Mouse (Mus musculus) heart, embryonic 14.5 days (tissue): ENCODE measurements around the gene Mon1b. TPM values are rescaled to one million over a fixed set of nuclear protein-coding genes. Genes with fewer than 3 reads are reported as not detected.

ENCODE experiments used
- ATAC-seq: fragments of 200-750 bp; cut with Nextera tagmentation; 2 replicates; pipeline ENCODE4 v1.8.0; 2017; ENCODE audit warnings: low read depth, moderate TSS enrichment; ENCODE audit not compliant: insufficient number of reproducible peaks, insufficient read depth, low FRiP score
- H3K27ac ChIP-seq, 2 experiments: fragments of 200-500 bp in 1 of 2; fragments of 300-500 bp in 1 of 2; sonication (generic) in 1 of 2; replicated peaks in 1 of 2; 2 replicates each; pipeline ENCODE4 v1.5.1; 2012 to 2014; ENCODE audit warnings: low read depth in 2 of 2, low read length in 2 of 2, control low read depth in 1 of 2, mild to moderate bottlenecking in 1 of 2, mixed read lengths in 1 of 2; ENCODE audit not compliant: control insufficient read depth in 1 of 2, insufficient read depth in 1 of 2
- H3K27me3 ChIP-seq: fragments of 300-500 bp; sonication (generic); 2 replicates; pipeline ENCODE4 v1.6.1; 2014; ENCODE audit warnings: mild to moderate bottlenecking, low read length, control low read depth; ENCODE audit not compliant: control insufficient read depth, insufficient read depth
- H3K36me3 ChIP-seq: fragments of 300-500 bp; sonication (generic); 2 replicates; pipeline ENCODE4 v1.6.1; 2014; ENCODE audit warnings: mild to moderate bottlenecking, control low read depth, low read length, mixed read lengths; ENCODE audit not compliant: control insufficient read depth, insufficient read depth
- H3K4me1 ChIP-seq, 2 experiments: fragments of 200-500 bp in 1 of 2; fragments of 300-500 bp in 1 of 2; sonication (generic) in 1 of 2; 2 replicates each; pipeline ENCODE4 v1.6.1; 2012 to 2014; ENCODE audit warnings: low read length in 2 of 2, control low read depth in 1 of 2, mixed read lengths in 1 of 2; ENCODE audit not compliant: control insufficient read depth in 2 of 2, insufficient read depth in 2 of 2
- H3K4me2 ChIP-seq: fragments of 300-500 bp; sonication (generic); 2 replicates; pipeline ENCODE4 v1.6.1; 2014; ENCODE audit warnings: mild to moderate bottlenecking, low read length
- H3K4me3 ChIP-seq, 2 experiments: fragments of 200-500 bp in 1 of 2; fragments of 300-500 bp in 1 of 2; sonication (generic) in 1 of 2; 2 replicates each; pipeline ENCODE4 v1.5.1; 2012 to 2014; ENCODE audit warnings: low read length in 2 of 2, mild to moderate bottlenecking in 2 of 2, control low read depth in 1 of 2, low read depth in 1 of 2, moderate library complexity in 1 of 2; ENCODE audit not compliant: control insufficient read depth in 1 of 2, insufficient read depth in 1 of 2
- H3K9ac ChIP-seq: fragments of 300-500 bp; sonication (generic); 2 replicates; pipeline ENCODE4 v1.6.1; 2014; ENCODE audit warnings: mild to moderate bottlenecking, low read length
- H3K9me3 ChIP-seq: fragments of 300-500 bp; sonication (generic); 2 replicates; pipeline ENCODE4 v1.6.1; 2016; ENCODE audit warnings: low read length, control low read depth; ENCODE audit not compliant: control insufficient read depth
- WGBS: fragments of 180-500 bp; shearing (Covaris S2); extraction: QIAGEN DNeasy Blood & Tissue Kit; methylation state at CpG from one replicate; pipeline ENCODE4 v1.1.7; 2014; 5-methylcytosine and 5-hydroxymethylcytosine counted together
- polyA plus RNA-seq: library from polyadenylated mRNA; unstranded; fragments of >200 nt; fragmentation: Nextera tagmentation; extraction: Ambion mirVana; gene quantifications from 2 replicates; pipeline ENCODE4 v1.2.1, GENCODE M21; 2014

The Mon1b gene
- polyA plus RNA-seq, 1 experiment from 2014 or later: 4.5 TPM

- Histone ChIP-seq H3K27me3 (no peaks in the 10 kb centered on the region), H3K27ac (no peak overlapping the region), H3K4me1 (no peaks in the 10 kb centered on the region), H3K9ac (no peak overlapping the region), H3K4me3 (no peak overlapping the region), H3K9me3 (no peaks in the 10 kb centered on the region), H3K4me2 (no peak overlapping the region), H3K36me3 (no peaks in the 10 kb centered on the region)
- WGBS: 73% methylated on average over 3 of the region's 3 CpGs
- no peak for ATAC-seq
Measured at GRCm38 (mm10) chr8:113673300-113673699, 37.9 kb downstream of the Mon1b start.

GRCm38 (mm10) chr8:113674611-113675010 is 39.2 kb downstream of the Mon1b start:
- 60% methylated on average over 3 of the region's 3 CpGs for WGBS
- Histone ChIP-seq H3K4me3 (no peak overlapping the region), H3K4me1 (no peaks in the 10 kb centered on the region), H3K36me3 (no peaks in the 10 kb centered on the region), H3K27ac (no peak overlapping the region), H3K9me3 (no peaks in the 10 kb centered on the region), H3K9ac (no peak overlapping the region), H3K27me3 (no peaks in the 10 kb centered on the region), H3K4me2 (no peak overlapping the region)
- no peak for ATAC-seq

- H3K9ac ChIP-seq: no peak overlapping the region
- no peaks in the 10 kb centered on the region for H3K4me1 ChIP-seq
- H3K4me2 ChIP-seq: no peak overlapping the region
- no peaks in the 10 kb centered on the region for H3K9me3 ChIP-seq
- 64% methylated on average over 2 of the region's 2 CpGs for WGBS
- no peak overlapping the region for H3K4me3 ChIP-seq
- no peak for ATAC-seq
- H3K36me3 ChIP-seq: no peaks in the 10 kb centered on the region
- H3K27ac ChIP-seq: no peak overlapping the region
- no peaks in the 10 kb centered on the region for H3K27me3 ChIP-seq
Measured at GRCm38 (mm10) chr8:113675281-113675680, 39.9 kb downstream of the Mon1b start.

- 74% methylated on average over 1 of the region's 1 CpGs for WGBS
- no peak overlapping the region for H3K4me3 ChIP-seq
- H3K27me3 ChIP-seq: no peaks in the 10 kb centered on the region
- no peak overlapping the region for H3K9ac ChIP-seq
- H3K4me2 ChIP-seq: no peak overlapping the region
- H3K9me3 ChIP-seq: no peaks in the 10 kb centered on the region
- H3K27ac ChIP-seq: no peak overlapping the region
- no peak for ATAC-seq
- no peaks in the 10 kb centered on the region for H3K36me3 ChIP-seq
- H3K4me1 ChIP-seq: no peaks in the 10 kb centered on the region
Measured at GRCm38 (mm10) chr8:113676811-113677210, 41.4 kb downstream of the Mon1b start.

GRCm38 (mm10) chr8:113679361-113679760 is 44.0 kb downstream of the Mon1b start:
- H3K36me3 ChIP-seq: no peaks in the 10 kb centered on the region
- 48% methylated on average over 3 of the region's 3 CpGs for WGBS
- ATAC-seq: no peak

GRCm38 (mm10) chr8:113687889-113688542 is 52.6 kb downstream of the Mon1b start:
- Histone ChIP-seq H3K9ac (no peak overlapping the region), H3K4me1 (no peaks in the 10 kb centered on the region), H3K36me3 (no peaks in the 10 kb centered on the region), H3K9me3 (no peaks in the 10 kb centered on the region), H3K27ac (no peak overlapping the region), H3K4me2 (no peak overlapping the region), H3K27me3 (no peaks in the 10 kb centered on the region), H3K4me3 (no peak overlapping the region)
- 74% methylated on average over 17 of the region's 17 CpGs for WGBS
- no peak for ATAC-seq

More at GRCm38 (mm10) chr8:113679361-113679760, 44.0 kb downstream of the Mon1b start:
- Histone ChIP-seq H3K4me1 (no peaks in the 10 kb centered on the region), H3K4me3 (no peak overlapping the region), H3K9me3 (no peaks in the 10 kb centered on the region), H3K4me2 (no peak overlapping the region), H3K27ac (no peak overlapping the region), H3K9ac (no peak overlapping the region), H3K27me3 (no peaks in the 10 kb centered on the region)

- Histone ChIP-seq H3K4me1 (no peaks in the 10 kb centered on the region), H3K36me3 (no peaks in the 10 kb centered on the region), H3K27ac (no peak overlapping the region), H3K9ac (no peak overlapping the region), H3K4me2 (no peak overlapping the region), H3K27me3 (no peaks in the 10 kb centered on the region), H3K9me3 (no peaks in the 10 kb centered on the region), H3K4me3 (no peak overlapping the region)
- ATAC-seq: no peak
- WGBS: 80% methylated on average over 8 of the region's 8 CpGs
Measured at GRCm38 (mm10) chr8:113688543-113688915, 53.1 kb downstream of the Mon1b start.
